Mouse (Mus musculus) ZHBTc4 (cell line): ENCODE results near the gene Arhgap31.

ENCODE experiments used
- DNase-seq: peaks from one replicate; pipeline ENCODE4 v3.0.0-alpha.2; 2011; ENCODE audit warnings: low read depth, low spot score

Arhgap31 gene

DNA sequence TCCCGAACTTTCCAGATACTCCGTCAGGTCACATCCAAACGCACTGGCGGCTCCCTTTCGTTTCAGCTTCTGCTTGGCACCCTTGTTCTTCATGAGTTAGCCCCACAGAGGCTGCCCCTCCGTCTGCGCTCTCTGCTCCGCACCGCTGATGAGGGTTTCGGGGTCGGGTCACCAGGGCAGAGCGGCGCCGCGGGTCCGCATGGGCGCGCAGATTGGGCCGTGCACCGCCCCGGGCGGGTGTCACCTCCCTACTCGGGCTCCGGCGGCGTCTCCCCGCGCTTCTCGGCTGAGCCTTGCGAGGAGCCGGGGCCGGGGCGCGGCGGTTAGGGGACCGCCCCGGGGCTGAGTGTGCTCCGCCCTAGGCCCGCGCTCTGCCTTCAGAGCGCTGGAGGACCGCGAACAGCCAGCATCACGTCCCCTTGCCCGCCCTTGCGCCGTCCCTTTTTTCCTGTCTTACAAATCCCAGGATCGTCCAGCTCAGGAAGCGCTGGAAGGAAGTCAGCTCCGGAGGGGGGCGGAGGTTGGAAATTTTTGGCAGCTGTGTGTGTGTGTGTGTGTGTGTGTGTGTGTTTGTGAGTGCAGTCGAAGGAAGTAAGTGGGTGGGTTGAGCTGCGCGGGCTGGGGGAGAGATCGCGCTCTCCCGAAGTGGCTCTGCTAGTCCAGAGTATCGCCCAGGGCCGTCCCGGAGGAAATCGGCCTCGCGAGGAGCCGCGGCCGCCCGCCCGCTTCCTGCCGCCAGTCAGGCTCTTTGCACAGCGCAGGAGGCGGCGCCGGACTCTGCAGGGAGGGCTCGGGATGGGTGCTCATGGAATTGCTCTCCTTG, at the start of gene Arhgap31:
TSS of gene Arhgap31 (minus strand) at position 694 of the 823 bp plus-strand sequence.
- peak; percentile 80 for DNase-seq

DNA sequence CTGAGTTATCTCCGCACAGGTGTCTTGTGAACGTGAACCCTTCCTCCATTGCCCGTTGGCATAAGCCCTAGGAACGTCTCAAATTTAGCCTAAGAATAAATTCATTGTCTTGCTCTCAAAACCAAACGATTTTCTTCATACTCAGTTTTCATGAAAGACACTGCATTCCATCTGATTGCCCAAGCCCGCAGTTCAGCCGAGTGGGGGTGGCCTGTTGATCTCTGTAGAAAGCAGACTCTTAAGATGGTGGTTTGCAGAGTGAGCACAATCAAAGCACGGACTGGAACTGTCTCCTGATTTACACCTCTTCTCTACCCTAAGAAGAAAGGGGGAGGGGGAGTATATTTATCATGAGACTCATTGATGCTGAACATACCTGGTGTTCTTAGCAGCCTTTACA, 49.3 kb upstream of the Arhgap31 start:
- DNase-seq, result no peak

DNA sequence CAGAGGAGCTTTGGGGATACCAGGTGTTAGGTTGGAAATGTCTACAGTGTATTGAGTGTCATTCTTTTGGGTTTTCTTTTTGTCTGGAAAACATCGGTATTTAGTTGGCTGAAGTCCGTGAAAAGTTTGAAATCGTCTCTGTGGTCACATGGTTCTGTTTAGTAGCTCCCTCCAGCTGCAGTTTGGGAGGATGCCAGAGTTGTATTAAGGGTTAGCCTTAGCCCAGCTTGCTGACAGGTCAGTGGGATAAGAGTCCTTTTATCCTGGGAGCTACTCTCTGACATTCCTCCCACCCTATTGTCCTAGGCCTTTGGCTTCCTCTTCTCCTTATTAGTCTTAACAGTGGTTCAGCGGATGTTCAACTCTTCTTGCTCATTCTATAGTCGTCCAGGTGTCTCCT, 48.9 kb upstream of the Arhgap31 start:
- DNase-seq, result no peak

DNA sequence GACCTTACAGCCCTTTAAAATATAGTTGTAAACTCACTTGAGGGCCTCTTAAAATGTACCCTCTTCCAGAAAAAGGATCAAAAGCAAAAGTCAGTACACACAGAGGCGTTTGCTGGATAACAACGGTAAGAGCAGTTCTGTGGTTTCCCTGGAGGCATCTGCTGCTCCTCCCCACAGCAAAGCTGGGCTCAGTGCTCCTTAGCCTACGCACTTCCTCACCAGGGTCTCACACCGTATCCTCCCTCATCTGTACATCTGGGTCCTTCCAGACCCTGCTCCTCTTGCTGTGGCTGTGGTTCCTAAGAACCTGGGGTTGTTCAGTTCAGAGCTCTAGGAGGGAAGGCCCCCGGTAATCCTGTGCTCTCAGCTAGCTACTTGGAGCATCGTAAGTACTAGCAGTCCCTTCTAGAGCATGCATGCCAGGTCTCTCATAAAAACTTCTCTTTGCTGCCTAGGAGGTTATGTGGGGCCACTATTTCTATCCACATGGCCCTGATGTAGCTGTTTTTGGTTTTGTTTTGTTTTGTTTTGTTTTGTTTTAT, 47.8 kb upstream of the Arhgap31 start:
- no peak for DNase-seq

DNA sequence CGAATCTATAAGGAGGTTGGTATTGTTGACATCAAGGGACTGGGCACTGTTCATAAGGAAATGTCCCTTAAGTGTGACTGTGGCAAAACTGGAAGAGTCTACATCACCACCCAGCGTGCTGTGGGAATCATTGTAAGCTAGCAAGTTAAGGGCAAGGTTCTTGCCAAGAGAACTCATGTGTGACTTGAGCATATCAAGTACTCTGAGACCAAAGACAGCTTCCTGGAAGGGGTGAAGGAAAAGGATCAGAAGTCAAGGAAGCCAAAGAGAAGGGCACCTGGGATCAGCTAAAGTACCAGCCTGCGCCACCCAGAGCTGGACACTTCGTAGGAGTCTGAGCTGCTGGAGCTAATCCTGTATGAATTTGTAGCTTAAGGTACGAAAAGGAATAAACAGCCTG, 47.2 kb upstream of the Arhgap31 start:
- DNase-seq, result no peak

DNA sequence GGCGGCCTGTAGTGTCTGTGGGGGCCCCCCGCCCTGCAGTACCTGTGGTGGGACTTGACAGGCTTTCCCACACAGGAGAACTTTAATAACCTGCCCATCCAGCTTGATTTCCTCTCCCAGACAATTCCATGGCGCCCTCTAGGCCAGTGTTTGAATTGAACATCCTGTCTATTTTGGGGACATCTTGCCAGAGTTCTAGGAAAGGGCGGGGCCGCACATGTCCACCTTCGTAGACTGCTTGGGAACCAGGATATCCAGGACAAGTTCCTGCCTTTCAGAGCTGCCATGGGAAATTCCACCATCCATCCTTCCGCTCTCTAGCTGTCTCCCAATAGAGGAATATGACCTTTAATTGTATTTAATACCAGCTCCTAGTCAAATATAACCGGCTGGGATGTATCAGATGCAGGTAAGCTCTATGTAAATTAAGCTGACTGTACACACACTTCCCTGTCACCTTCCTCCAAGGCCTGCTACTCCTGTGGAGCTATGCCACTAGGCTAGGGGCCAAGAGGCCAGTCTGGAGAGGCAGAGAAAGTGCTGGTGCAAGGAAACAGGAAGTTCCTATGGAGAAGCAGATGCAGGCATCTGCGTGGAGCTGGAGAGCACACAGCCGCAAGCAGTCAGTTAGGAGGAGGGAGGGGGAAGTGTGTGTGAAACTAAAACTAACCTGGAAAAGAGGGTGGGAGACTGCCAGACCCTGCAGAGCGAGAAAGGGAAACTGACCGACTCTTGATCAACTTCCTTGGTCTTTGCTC, 45.2 kb upstream of the Arhgap31 start:
- DNase-seq, result peak; percentile 7

DNA sequence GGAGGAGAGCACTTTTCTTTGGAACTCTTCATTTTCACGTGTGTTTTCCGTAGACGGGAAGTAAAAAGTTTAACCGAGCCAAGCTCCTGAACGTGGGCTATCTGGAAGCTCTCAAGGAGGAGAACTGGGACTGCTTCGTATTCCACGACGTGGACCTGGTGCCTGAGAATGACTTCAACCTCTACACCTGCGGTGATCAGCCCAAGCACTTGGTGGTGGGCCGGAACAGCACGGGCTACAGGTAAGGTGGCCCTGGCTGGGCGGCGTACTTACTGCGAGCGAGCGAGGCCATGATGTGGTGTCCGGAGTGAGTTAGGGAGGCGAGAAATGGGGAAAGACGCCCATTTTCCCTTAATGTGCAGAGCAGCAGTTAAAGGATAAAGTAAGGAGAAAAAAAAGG, 44.6 kb upstream of the Arhgap31 start:
- no peak for DNase-seq

DNA sequence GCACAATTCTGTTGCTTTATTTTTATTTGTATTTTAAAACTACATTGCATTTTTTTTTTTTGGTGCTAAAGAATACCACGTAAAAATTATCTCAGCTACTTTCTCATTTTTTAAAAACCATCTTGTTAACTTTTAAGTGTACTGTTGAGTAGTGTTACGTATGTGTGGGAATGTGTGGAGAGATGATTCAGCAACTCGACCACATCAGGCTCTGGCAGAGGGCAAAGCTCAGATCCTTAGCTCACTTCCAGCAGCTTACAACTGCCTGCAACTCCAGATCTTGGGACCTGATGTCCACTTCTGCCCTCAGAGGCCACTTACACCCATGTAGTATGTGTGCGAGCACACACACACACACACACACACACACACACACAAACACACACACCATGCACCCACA, 43.5 kb upstream of the Arhgap31 start:
- no peak for DNase-seq

DNA sequence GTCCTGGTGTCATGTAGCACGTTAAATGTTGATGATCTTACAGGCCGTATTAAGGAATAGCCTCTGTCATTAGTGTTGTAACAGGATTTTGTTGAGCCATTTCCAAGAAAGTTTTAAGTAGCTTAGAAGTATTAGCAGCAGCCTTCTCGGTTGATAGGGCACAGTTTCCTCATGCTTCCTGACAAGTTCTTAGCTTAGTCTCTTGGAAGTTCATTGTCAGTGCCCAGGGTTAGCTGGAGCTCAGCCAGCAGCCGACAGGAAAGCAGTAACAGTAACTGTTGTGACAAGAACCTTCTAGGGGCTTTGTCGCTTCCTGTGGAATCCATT, 43.1 kb upstream of the Arhgap31 start:
- DNase-seq, result no peak

DNA sequence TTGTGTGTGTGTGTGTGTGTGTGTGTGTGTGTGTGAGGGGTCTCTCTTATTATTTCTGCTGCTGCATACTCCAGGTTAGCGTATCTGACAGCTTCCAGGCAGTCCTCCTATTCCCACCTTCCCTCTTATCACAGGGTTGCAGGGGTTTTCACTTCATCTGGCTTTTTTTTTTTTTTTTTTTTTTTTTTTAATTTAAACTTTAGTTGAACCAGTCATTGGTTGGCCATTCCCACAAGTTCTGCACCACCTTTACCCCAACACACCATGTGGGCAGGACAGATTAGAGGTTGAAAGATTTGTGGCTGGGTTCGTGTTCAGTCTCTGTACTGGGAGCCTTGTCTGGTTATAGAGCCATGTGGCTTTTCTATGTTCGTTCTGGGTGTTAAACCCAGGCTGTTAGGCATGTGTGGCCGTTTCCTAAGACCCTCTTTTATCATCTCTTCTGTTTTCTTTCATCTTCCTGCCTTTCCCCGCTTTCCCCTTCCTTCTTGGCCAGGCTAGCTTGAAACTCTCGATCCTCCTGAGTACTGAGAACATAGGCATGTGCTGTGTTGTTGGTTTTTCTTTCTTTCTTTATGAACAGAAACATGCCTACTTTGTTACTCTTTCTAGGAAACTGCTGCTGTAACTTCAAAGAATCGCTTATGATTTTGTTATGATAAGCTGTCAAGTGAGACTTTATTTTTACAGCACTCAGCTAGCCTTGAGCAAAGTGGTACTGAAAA, 42.5 kb upstream of the Arhgap31 start:
- DNase-seq, result no peak

DNA sequence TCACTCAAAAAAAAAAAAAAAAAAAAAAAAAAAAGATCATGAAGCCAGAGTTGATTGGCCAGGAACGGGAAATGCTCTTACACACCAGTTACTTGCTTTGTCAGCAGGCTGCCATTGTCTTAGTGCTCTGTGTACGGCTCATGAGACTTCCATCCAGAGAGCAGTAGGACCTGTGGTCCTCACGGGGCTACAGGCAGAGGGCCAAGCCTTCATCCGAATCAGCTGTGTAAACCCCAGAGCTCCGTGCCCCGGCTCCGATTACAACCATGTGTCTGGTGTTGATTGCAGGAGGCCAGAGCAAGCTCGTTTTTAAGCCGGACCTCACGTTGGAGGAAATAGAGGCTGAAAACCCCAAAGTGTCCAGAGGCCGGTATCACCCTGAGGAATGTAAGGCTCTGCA, 40.6 kb upstream of the Arhgap31 start:
- DNase-seq, result no peak

DNA sequence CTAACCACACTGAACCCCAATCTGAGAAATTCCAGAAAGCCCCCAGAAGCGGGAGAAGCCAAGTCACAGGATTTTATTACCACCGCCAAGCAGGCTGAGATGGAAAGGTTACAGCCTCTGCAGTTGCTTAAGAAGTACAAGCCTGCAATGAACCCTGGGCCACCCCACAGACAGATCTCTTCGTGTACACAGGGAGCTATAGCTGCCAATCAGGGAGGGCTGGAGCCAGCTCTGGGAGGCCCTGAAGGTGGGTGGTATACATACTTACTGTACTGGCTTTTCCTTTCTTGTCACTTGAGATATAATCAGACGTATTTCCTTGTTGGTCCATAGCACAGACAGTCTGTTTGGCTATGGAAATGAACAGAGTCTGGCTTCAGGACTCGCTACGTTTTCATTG, 37.7 kb upstream of the Arhgap31 start:
- no peak for DNase-seq

DNA sequence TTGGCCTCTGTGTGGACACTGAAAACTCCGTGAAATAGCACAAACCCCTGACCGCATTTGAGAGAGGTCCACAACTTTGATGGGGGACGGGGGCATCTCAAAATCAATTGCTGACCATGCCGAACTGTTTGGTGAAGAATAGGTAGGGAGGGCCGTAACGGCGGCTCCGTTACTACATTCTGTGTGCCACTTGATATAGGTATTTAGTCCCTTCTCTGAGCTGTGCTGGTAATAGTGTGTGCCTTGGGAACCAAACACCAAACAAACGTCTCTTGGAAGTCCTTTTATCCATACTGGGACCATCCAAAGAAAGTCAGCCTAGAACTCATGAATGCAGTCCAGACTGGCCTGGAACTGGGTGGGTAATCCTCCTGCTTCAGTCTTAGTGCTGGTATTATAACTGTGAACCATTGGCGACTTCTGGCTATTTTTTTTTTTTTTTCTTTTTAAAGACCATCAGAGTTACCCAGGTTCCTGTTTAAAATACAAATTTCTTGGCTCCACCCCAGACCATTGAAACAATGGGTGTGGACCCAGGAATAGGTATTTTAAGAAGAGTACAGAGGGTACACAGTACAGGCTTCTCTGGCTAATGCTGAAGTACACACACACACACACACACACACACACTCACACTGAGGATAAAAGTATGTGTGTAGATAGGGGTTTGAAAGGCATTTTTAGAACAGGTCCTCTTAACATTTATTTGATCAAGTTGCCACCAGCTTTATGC, 31.0 kb upstream of the Arhgap31 start:
- DNase-seq, result no peak

DNA sequence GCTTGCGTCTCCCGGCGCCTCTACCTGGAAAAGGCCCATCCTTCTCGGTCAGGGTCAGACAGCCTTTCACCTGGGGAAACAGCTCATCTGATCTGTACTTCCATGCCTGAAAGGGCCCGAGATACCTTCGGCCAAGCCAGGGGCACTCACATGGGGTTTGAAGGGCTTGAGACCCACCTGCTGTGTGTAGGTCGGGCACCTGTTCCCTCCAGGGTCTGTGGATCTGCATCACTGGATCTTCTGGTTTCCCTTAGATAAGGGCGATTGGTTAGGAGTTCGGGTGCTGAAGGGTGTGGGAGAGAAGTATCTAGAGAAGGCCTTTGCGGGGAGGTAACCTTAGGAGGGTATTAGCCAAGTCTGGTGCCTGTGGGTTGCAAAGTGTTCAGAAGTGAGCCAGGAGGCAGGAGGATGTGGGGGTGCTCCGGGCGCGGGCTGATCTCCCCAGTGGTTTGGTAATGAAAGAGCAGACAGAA, 29.6 kb upstream of the Arhgap31 start:
- DNase-seq, result peak; percentile 57

DNA sequence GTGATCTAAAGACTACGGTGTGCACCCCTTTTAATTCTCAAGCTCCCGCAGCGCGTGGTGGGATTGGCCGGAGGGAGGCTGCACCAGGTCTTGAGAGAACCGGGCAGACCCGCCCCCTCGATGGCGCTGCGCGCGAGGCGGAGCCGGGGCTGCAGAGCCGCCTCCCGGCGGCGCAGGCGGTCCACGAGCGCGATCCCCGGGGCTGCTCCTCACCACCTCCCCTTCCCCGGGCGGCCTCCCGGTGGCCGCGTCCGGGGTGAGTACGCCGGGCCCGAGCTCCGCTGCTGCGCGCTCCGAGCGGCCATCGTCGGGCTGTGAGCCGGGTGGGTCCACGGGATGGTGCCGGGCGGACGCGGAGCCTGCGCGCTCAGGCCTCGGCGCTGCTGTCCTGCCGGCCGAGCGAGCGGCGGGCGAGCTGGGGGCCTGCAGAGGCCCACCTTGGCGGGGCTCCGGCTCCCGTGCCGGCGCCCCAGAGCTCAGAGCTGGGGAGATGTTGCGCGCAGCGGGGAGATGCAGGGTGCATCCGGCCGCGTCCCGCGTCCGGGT, 29.1 kb upstream of the Arhgap31 start, which contains the start of gene B4galt4:
TSS of gene B4galt4 (plus strand) at position 152 of the 546 bp plus-strand sequence.
- DNase-seq, result peak; percentile 77

DNA sequence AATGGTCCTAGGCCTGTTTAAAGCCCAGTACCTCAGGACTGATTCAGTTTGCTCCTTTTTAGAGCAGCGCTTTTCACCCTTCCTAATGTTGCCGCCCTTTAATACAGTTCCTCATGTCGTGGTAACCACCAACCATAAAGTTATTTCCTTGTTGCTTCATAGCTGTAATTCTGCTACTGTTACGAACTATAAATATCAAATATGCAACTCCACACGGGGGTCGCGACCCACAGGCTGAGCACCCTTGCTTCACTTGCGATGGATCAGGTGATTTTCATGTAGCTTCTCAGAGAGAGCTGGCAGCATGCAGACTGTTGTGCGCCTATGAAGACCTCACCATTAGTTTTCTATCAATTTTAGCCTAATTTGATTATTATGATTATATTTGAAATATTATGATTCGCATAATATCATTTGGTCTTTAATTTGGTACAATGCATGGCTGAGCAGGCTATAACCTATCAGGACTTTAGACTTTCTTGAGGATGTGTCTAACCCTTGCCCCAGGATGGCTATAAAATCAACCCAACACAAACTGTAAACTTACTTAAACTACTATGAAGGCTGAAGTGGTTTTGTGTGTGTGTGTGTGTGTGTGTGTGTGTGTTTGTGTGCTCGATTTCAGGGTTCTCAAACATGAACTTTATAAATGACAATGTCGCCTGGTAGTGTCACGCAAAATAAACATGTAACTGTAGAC, 28.3 kb upstream of the Arhgap31 start:
- no peak for DNase-seq

DNA sequence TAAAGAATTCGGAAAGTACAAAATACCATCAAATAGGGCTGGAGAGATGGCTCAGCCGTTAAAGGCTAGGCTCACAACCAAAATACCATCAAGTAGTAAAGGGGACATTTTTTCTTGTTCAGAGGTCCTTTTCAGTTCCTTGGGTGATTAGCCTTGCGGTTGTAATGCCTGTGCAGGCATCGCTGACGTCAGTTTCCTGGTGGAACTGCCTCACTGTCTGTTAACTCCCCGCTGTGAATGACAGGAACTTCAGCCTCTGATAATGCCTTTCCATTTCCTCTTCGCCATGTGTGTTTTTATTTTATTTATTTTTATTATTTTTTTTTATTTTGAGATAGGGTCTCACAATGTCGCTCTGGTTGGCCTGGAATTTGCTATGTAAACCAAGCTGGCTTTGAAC, 17.8 kb upstream of the Arhgap31 start:
- no peak for DNase-seq

DNA sequence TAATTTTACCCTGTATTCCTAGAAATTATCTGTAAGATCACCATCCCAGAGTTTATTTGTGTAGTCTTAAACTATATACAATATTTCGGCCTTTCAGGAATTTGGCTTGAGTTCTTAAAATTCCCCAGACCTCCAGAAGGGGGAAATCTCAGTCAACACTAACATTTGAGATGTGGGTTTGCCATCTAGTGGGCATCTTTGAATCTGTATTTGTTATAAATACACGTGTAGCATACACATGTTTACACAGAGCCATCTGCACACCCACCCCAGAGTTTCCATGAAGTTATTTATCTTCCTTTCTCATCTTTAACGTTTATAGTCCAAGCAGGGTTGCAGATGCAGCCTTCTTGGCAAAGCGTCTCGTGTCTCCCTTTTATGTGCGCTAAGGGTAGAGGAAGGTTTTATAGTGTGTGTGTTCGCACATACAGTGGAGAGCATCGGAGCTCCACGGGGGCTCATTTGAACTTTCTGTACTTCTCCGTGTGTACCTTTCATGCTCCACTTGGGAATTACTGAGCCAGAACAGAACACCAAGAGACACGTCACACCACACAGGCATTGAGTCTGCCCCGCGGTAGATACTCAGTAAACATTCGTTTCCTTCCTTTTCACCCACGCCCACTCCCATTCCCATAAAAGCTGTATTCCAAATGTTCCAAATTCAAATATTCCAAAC, 16.7 kb upstream of the Arhgap31 start:
- peak; percentile 44 for DNase-seq

DNA sequence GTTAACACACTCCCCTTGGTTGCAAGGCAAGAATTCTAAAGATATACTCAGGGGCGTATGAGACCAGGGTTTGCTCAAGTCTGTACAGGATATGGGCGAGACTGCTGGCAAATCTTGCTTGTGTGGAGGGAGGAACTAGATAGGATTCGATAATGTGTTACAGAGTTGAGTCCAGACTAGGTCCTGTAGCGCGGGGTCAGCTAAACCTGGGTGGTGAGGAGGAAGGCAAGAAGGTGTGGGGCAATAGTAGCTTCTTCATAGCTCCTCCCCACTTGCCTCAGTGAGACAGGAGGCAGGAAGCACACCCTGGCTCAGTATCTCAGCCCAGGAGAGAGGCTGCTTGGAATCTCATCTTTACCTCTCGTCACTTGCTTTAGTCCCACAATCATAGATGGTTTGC, 16.1 kb upstream of the Arhgap31 start:
- no peak for DNase-seq
